Mouse (Mus musculus) heart, embryonic 15.5 days (tissue): Measurements from ENCODE around the gene Ifngr1. TPM values are rescaled to one million over a fixed set of nuclear protein-coding genes. Genes with fewer than 3 reads are reported as not detected.
A peak's percentile ranks its signal among the peaks of the same experiment; 100 is the strongest.
"Not testable (repeated sequence)": the region's sequence is repeated elsewhere in the genome, so short reads cannot be mapped to it uniquely, and the experiment has no call there.

ENCODE experiments used
- ATAC-seq: fragments of 200-750 bp; cut with Nextera tagmentation; replicated peaks from 2 replicates; pipeline ENCODE4 v1.8.0; 2017; ENCODE audit warnings: low read depth, moderate TSS enrichment; ENCODE audit not compliant: insufficient number of reproducible peaks, insufficient read depth, low FRiP score
- H3K27ac ChIP-seq: fragments of 300-500 bp; sonication (generic); 2 replicates; pipeline ENCODE4 v1.5.1; 2015; ENCODE audit warnings: mild to moderate bottlenecking, inconsistent platforms
- H3K27me3 ChIP-seq: fragments of 300-500 bp; sonication (generic); 2 replicates; pipeline ENCODE4 v1.6.1; 2015; ENCODE audit warnings: inconsistent platforms
- H3K36me3 ChIP-seq: fragments of 300-500 bp; sonication (generic); 2 replicates; pipeline ENCODE4 v1.6.1; 2015; ENCODE audit warnings: mild to moderate bottlenecking, inconsistent platforms
- H3K4me1 ChIP-seq: fragments of 300-500 bp; sonication (generic); replicated peaks from 2 replicates; pipeline ENCODE4 v1.6.1; 2015; ENCODE audit warnings: inconsistent platforms
- H3K4me2 ChIP-seq: fragments of 300-500 bp; sonication (generic); 2 replicates; pipeline ENCODE4 v1.6.1; 2015; ENCODE audit warnings: inconsistent platforms, mild to moderate bottlenecking, moderate library complexity
- H3K4me3 ChIP-seq: fragments of 300-500 bp; sonication (generic); 2 replicates; pipeline ENCODE4 v1.5.1; 2015; ENCODE audit warnings: mild to moderate bottlenecking, inconsistent platforms
- H3K9ac ChIP-seq: fragments of 300-500 bp; sonication (generic); 2 replicates; pipeline ENCODE4 v1.6.1; 2015; ENCODE audit warnings: mild to moderate bottlenecking, inconsistent platforms
- H3K9me3 ChIP-seq: fragments of 300-500 bp; sonication (generic); replicated peaks from 2 replicates; pipeline ENCODE4 v1.6.1; 2016; ENCODE audit warnings: inconsistent platforms
- WGBS: fragments of 180-500 bp; shearing (Covaris S2); methylation state at CpG from one replicate; pipeline ENCODE4 v1.1.7; 2015; ENCODE audit warnings: mixed read lengths; 5-methylcytosine and 5-hydroxymethylcytosine counted together
- polyA plus RNA-seq: library from polyadenylated mRNA; unstranded; fragments of >200 nt; fragmentation: Nextera tagmentation; extraction: Ambion mirVana; gene quantifications from 2 replicates; pipeline ENCODE4 v1.2.1, GENCODE M21; 2015

Ifngr1 gene
- polyA plus RNA-seq, 1 experiment from 2014 or later: 37.1 TPM

- Histone ChIP-seq H3K27me3 (no peaks in the 10 kb centered on the region), H3K4me1 (peaks cover 20% of the 10 kb centered on the region), H3K9me3 (no peaks in the 10 kb centered on the region), H3K36me3 (no peaks in the 10 kb centered on the region), H3K4me2 (no peak overlapping the region), H3K27ac (no peak overlapping the region), H3K4me3 (no peak overlapping the region), H3K9ac (no peak overlapping the region)
- 85% methylated on average over 12 of the region's 12 CpGs for WGBS
- ATAC-seq: no peak
These were observed 2.1 kb upstream of the Ifngr1 start for GRCm38 (mm10) chr10:19589626-19590025.

DNA sequence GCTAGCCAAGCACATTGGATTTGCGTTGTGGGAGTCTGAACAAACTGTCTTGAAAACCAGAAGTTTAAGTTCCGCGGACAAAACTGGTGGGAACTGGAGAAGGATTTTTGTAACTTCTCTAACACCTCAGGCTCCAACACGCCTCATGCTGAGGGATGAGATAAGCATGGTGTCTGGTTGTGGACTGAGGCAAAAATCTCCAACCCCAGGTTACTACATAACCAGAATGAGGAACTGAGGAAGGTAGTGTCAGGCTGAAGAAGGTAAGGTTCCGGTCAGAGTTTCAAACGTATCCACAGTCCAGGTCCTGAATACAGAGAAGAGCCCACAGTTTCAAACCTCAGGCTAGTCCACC lies 486 bp upstream of the Ifngr1 start:
- no peak overlapping the region for H3K9ac ChIP-seq
- peak overlapping the region; percentile 69 for H3K4me3 ChIP-seq
- H3K36me3 ChIP-seq: no peaks in the 10 kb centered on the region
- ATAC-seq: 0 out of 2 replicates have a peak, but pooled peaks have one; percentile 1
- 29% methylated on average over 6 of the region's 6 CpGs for WGBS
- H3K27ac ChIP-seq: peak overlapping the region; percentile 58
- no peaks in the 10 kb centered on the region for H3K27me3 ChIP-seq
- H3K9me3 ChIP-seq: no peaks in the 10 kb centered on the region
- H3K4me2 ChIP-seq: peak overlapping the region; percentile 65
- H3K4me1 ChIP-seq: peaks cover 23% of the 10 kb centered on the region

- Histone ChIP-seq H3K9me3 (no peaks in the 10 kb centered on the region), H3K27me3 (no peaks in the 10 kb centered on the region), H3K4me2 (peak overlapping the region; percentile 65), H3K36me3 (no peaks in the 10 kb centered on the region), H3K9ac (peak overlapping the region; percentile 83), H3K4me1 (peaks cover 30% of the 10 kb centered on the region), H3K27ac (peak overlapping the region; percentile 90), H3K4me3 (peak overlapping the region; percentile 69)
- 2% methylated on average over 3 of the region's 3 CpGs for WGBS
- no peak for ATAC-seq
These were observed 807 bp downstream of the Ifngr1 start for GRCm38 (mm10) chr10:19592556-19592955.

DNA sequence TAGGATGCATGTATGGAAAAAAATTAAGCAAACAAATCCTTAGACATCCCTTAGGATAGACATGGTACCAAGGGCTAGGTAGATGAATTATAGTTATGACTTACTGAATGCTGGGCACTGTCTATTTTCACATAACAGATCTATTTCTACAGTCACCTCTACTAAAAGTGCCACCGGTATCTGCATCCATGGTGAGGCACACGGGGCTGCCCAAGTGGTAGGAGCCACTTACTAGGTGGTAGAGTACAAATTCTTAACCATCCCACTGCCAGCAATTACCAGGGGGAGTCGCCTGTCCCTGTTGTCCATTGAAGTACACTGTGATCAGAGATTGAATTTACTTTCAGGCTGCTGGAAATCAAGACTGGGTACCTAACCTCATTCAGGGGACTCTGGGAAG lies 1.5 kb downstream of the Ifngr1 start:
- Histone ChIP-seq H3K4me1 (peaks cover 30% of the 10 kb centered on the region), H3K4me2 (peak overlapping the region; percentile 65), H3K9ac (no peak overlapping the region), H3K27ac (no peak overlapping the region), H3K9me3 (no peaks in the 10 kb centered on the region), H3K36me3 (0 out of 2 replicates have a peak, but pooled peaks cover 2% of the 10 kb centered on the region), H3K4me3 (peak overlapping the region; percentile 16; the same call in 1 of the 2 replicates), H3K27me3 (no peaks in the 10 kb centered on the region)
- 66% methylated on average over 3 of the region's 3 CpGs for WGBS
- no peak for ATAC-seq

DNA sequence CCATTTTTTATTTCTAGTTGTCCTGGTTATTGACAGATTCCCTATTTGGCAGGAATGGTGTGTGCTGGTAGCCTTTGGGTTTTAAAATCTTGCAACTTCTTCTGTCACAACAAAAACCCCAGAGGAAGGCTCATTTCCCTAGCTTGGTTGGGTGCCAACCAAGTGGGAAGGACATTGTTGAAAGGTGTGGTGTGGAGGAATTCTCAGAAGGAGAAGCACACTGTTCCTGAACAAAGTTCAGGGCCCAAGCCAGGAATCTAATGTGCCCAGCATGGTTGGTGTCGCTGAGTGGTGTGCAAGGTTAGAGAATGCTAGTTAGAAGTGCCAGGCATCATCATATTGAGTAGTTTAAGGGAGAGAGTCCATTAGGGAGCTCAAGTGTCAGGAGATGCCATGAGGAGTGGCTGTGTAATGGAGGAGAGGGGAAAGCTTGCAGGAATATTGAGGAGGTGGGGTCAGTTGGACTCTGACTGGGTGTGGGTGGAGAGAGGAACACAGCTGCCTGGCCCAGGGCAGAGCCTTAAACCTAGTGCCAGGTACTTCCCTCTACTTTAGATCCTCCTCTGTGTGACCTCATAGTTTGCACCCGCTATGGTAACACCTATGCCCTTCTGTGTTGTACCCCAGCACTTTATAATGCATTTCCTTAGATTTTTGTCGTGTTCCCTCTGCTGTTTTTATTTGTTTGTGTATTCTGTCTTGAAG lies 2.6 kb downstream of the Ifngr1 start:
- no peaks in the 10 kb centered on the region for H3K9me3 ChIP-seq
- peak overlapping the region; percentile 65 for H3K4me2 ChIP-seq
- H3K27me3 ChIP-seq: no peaks in the 10 kb centered on the region
- WGBS: 77% methylated on average over 3 of the region's 3 CpGs
- peaks cover 12% of the 10 kb centered on the region; the same call in 1 of the 2 replicates for H3K36me3 ChIP-seq
- H3K4me1 ChIP-seq: peaks cover 30% of the 10 kb centered on the region
- no peak for ATAC-seq
- 0 out of 2 replicates have a peak overlapping the region, but pooled peaks have one; percentile 17 for H3K9ac ChIP-seq
- H3K4me3 ChIP-seq: peak overlapping the region; percentile 16; the same call in 1 of the 2 replicates
- H3K27ac ChIP-seq: no peak overlapping the region; the same call in 1 of the 2 replicates

DNA sequence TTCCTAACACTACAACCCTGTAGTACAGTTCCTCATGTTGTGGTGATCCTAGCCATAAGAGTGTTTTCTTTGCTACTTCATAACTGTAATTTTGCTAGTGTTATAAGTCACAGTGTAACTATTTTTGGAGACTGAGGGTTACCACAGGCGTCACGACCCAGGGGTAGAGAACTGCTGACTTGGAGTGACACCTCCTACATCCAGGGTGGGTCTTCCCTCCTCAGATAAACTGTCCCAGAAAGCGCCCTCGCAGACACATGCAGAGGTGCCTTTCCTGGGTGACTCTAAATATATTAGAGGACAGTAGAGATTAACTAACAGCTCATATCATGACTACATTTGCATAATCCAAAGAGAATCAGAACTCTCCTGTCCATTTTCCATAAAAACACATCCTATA lies 5.1 kb downstream of the Ifngr1 start:
- Histone ChIP-seq H3K4me1 (peaks cover 30% of the 10 kb centered on the region), H3K4me3 (no peak overlapping the region), H3K9me3 (no peaks in the 10 kb centered on the region), H3K36me3 (peaks cover 25% of the 10 kb centered on the region), H3K27me3 (no peaks in the 10 kb centered on the region), H3K9ac (no peak overlapping the region), H3K27ac (no peak overlapping the region), H3K4me2 (no peak overlapping the region)
- ATAC-seq: no peak
- 50% methylated on average over 4 of the region's 4 CpGs for WGBS

- no peak overlapping the region for H3K4me3 ChIP-seq
- no peak overlapping the region for H3K27ac ChIP-seq
- H3K4me1 ChIP-seq: peaks cover 24% of the 10 kb centered on the region
- H3K36me3 ChIP-seq: peaks cover 38% of the 10 kb centered on the region
- no peak overlapping the region for H3K9ac ChIP-seq
- H3K27me3 ChIP-seq: no peaks in the 10 kb centered on the region
- no peaks in the 10 kb centered on the region for H3K9me3 ChIP-seq
- no peak for ATAC-seq
- H3K4me2 ChIP-seq: no peak overlapping the region
- WGBS: 88% methylated on average over 11 of the region's 11 CpGs
These were observed 6.3 kb downstream of the Ifngr1 start for GRCm38 (mm10) chr10:19598091-19598490.

DNA sequence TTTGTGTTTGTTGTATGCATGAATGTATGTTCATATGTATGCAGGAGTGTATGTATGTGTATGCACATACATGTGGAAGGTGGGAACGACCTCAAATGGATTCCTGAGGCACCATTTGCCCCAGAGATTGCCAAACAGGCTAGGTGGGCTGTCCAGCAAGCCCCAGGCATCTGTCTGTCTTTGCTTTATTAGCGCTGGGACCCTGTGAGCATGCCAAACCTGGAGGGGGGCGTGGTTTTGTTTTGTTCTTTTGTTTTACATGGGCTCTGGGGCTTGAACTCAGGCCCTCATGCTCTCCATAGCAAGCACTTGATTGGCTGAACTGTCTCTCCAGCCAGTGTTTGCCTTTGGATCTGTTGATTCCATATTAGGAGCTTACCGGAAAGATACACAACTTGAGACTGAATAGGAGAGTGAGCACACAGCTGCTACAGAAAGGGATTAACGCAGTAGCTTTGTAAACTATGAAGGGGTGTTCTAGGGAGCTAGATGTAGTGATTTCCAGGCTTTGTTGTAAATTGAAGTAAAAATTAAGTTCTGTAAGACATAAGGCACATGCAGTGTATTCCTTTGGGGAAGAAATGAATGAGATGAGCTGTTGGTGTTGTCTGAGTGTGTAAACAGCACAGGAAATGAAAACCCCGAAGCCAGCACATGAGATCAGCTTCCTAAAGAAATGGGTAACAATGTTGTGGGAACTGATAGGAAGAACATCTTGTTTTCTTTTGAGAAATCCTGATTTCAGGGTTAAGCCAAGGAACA lies 7.8 kb downstream of the Ifngr1 start:
- ATAC-seq: no peak
- H3K4me2 ChIP-seq: no peak overlapping the region
- H3K9ac ChIP-seq: no peak overlapping the region
- no peak overlapping the region for H3K4me3 ChIP-seq
- H3K9me3 ChIP-seq: no peaks in the 10 kb centered on the region
- 78% methylated on average over 6 of the region's 6 CpGs for WGBS
- H3K27ac ChIP-seq: no peak overlapping the region
- peaks cover 50% of the 10 kb centered on the region for H3K36me3 ChIP-seq
- peaks cover 12% of the 10 kb centered on the region for H3K4me1 ChIP-seq
- H3K27me3 ChIP-seq: no peaks in the 10 kb centered on the region

- no peak overlapping the region for H3K4me3 ChIP-seq
- no peak overlapping the region for H3K27ac ChIP-seq
- peaks cover 56% of the 10 kb centered on the region for H3K36me3 ChIP-seq
- peaks cover 9% of the 10 kb centered on the region for H3K4me1 ChIP-seq
- no peaks in the 10 kb centered on the region for H3K9me3 ChIP-seq
- no peak overlapping the region for H3K4me2 ChIP-seq
- H3K27me3 ChIP-seq: no peaks in the 10 kb centered on the region
- WGBS: 81% methylated on average over 3 of the region's 3 CpGs
- ATAC-seq: no peak
- no peak overlapping the region for H3K9ac ChIP-seq
These were observed 8.3 kb downstream of the Ifngr1 start for GRCm38 (mm10) chr10:19600093-19600420.

- not testable (repeated sequence) for H3K4me2 ChIP-seq, H3K27ac ChIP-seq, ATAC-seq, H3K9me3 ChIP-seq, H3K4me3 ChIP-seq, H3K4me1 ChIP-seq, H3K9ac ChIP-seq, H3K27me3 ChIP-seq
- 28% methylated on average over 1 of the region's 1 CpGs for WGBS
- peaks cover 69% of the 10 kb centered on the region for H3K36me3 ChIP-seq
These were observed 9.8 kb downstream of the Ifngr1 start for GRCm38 (mm10) chr10:19601502-19601901.

GRCm38 (mm10) chr10:19603231-19603630 lies 11.5 kb downstream of the Ifngr1 start:
- H3K36me3 ChIP-seq: peaks cover 77% of the 10 kb centered on the region
- no peak overlapping the region for H3K4me3 ChIP-seq
- 89% methylated on average over 6 of the region's 6 CpGs for WGBS
- H3K27me3 ChIP-seq: no peaks in the 10 kb centered on the region
- no peaks in the 10 kb centered on the region for H3K9me3 ChIP-seq
- no peak overlapping the region for H3K4me2 ChIP-seq
- H3K9ac ChIP-seq: no peak overlapping the region
- no peak overlapping the region for H3K27ac ChIP-seq
- no peaks in the 10 kb centered on the region for H3K4me1 ChIP-seq
- no peak for ATAC-seq
